ENCODE assay signal across 16 mouse cellular contexts in genomic region chr6:31212694-31213093, GRCm38 (mm10).
"Had no signal": no experiment of that assay in that cellular context is flagged by ENCODE, and none has a peak within 500 bp of the region (broad histone marks: within the 10 kb centered on the region; RNA-seq: fewer than 3 reads in every experiment).

No protein-coding gene starts in this region.

- H3K4me3 ChIP-seq: limb, embryonic 12.5 days; liver, embryonic 15.5 days; midbrain, embryonic 10.5 days; myocyte; neural tube, embryonic 12.5 days; stomach, embryonic 15.5 days had no signal

- H3K27ac ChIP-seq: limb, embryonic 12.5 days; liver, embryonic 15.5 days; midbrain, embryonic 10.5 days; neural tube, embryonic 12.5 days; stomach, embryonic 15.5 days had no signal

- H3K36me3 ChIP-seq: limb, embryonic 12.5 days; liver, embryonic 15.5 days; midbrain, embryonic 10.5 days; neural tube, embryonic 12.5 days; stomach, embryonic 15.5 days had no signal

- DNase-seq: kidney, adult 8-10 months; kidney, postnatal 25 days; lung, adult 2 months; lung, postnatal 4 days; midbrain, embryonic 14.5 days; retina, postnatal 1 day; right cerebral cortex, postnatal 4 days; spleen, adult 18-20 months; thymus, adult 2 months; thymus, postnatal 25 days had no signal
